Mouse (Mus musculus): Measurements from ENCODE around the gene Tpra1. TPM values are rescaled to one million over a fixed set of nuclear protein-coding genes. Genes with fewer than 3 reads are reported as not detected.

The Tpra1 gene
- total RNA-seq, 1 experiment from 2014 or later, result 27.5 TPM

- ATAC-seq (replicated peaks in 1 of 2; ENCODE audit: insufficient read depth in 1 of 2, low FRiP score in 2 of 2, low TSS enrichment in 1 of 2, low read depth in 1 of 2, poor library complexity in 2 of 2, severe bottlenecking in 2 of 2), result no peak; a peak in 1 of 4 replicates
These were observed 17.4 kb upstream of the Tpra1 start for GRCm38 (mm10) chr6:88884690-88885089.

GRCm38 (mm10) chr6:88885644-88886416 lies 16.2 kb upstream of the Tpra1 start:
- no peak for ATAC-seq (replicated peaks in 1 of 2; ENCODE audit: insufficient read depth in 1 of 2, low FRiP score in 2 of 2, low TSS enrichment in 1 of 2, low read depth in 1 of 2, poor library complexity in 2 of 2, severe bottlenecking in 2 of 2)

- no peak for ATAC-seq (replicated peaks in 1 of 2; ENCODE audit: insufficient read depth in 1 of 2, low FRiP score in 2 of 2, low TSS enrichment in 1 of 2, low read depth in 1 of 2, poor library complexity in 2 of 2, severe bottlenecking in 2 of 2)
These were observed 15.6 kb upstream of the Tpra1 start for GRCm38 (mm10) chr6:88886417-88886967.

GRCm38 (mm10) chr6:88889410-88890042 lies 12.5 kb upstream of the Tpra1 start:
- ATAC-seq (replicated peaks in 1 of 2; ENCODE audit: insufficient read depth in 1 of 2, low FRiP score in 2 of 2, low TSS enrichment in 1 of 2, low read depth in 1 of 2, poor library complexity in 2 of 2, severe bottlenecking in 2 of 2), result no peak

GRCm38 (mm10) chr6:88890832-88891231 lies 11.2 kb upstream of the Tpra1 start:
- ATAC-seq (replicated peaks in 1 of 2; ENCODE audit: insufficient read depth in 1 of 2, low FRiP score in 2 of 2, low TSS enrichment in 1 of 2, low read depth in 1 of 2, poor library complexity in 2 of 2, severe bottlenecking in 2 of 2), result no peak

- no peak for ATAC-seq (replicated peaks in 1 of 2; ENCODE audit: insufficient read depth in 1 of 2, low FRiP score in 2 of 2, low TSS enrichment in 1 of 2, low read depth in 1 of 2, poor library complexity in 2 of 2, severe bottlenecking in 2 of 2)
These were observed 8.5 kb upstream of the Tpra1 start for GRCm38 (mm10) chr6:88893559-88893958.

GRCm38 (mm10) chr6:88895943-88896342 lies 6.1 kb upstream of the Tpra1 start:
- no peak for ATAC-seq (replicated peaks in 1 of 2; ENCODE audit: insufficient read depth in 1 of 2, low FRiP score in 2 of 2, low TSS enrichment in 1 of 2, low read depth in 1 of 2, poor library complexity in 2 of 2, severe bottlenecking in 2 of 2)

- ATAC-seq (replicated peaks in 1 of 2; ENCODE audit: insufficient read depth in 1 of 2, low FRiP score in 2 of 2, low TSS enrichment in 1 of 2, low read depth in 1 of 2, poor library complexity in 2 of 2, severe bottlenecking in 2 of 2), result no peak
These were observed 4.8 kb upstream of the Tpra1 start for GRCm38 (mm10) chr6:88897246-88897645.

GRCm38 (mm10) chr6:88898534-88899048 lies 3.5 kb upstream of the Tpra1 start, which contains the start of gene Mcm2:
Gene Mcm2, minus strand, starts transcription at chr6:88898780.
- peak; percentile 68 to 74 for ATAC-seq (replicated peaks in 1 of 2; ENCODE audit: insufficient read depth in 1 of 2, low FRiP score in 2 of 2, low TSS enrichment in 1 of 2, low read depth in 1 of 2, poor library complexity in 2 of 2, severe bottlenecking in 2 of 2)

- no peak for ATAC-seq (replicated peaks in 1 of 2; ENCODE audit: insufficient read depth in 1 of 2, low FRiP score in 2 of 2, low TSS enrichment in 1 of 2, low read depth in 1 of 2, poor library complexity in 2 of 2, severe bottlenecking in 2 of 2)
These were observed 3.0 kb upstream of the Tpra1 start for GRCm38 (mm10) chr6:88899086-88899485.

- ATAC-seq (replicated peaks in 1 of 2; ENCODE audit: insufficient read depth in 1 of 2, low FRiP score in 2 of 2, low TSS enrichment in 1 of 2, low read depth in 1 of 2, poor library complexity in 2 of 2, severe bottlenecking in 2 of 2), result no peak
These were observed 2.4 kb upstream of the Tpra1 start for GRCm38 (mm10) chr6:88899628-88900027.

GRCm38 (mm10) chr6:88901471-88901870 lies 580 bp upstream of the Tpra1 start:
- no peak for ATAC-seq (replicated peaks in 1 of 2; ENCODE audit: insufficient read depth in 1 of 2, low FRiP score in 2 of 2, low TSS enrichment in 1 of 2, low read depth in 1 of 2, poor library complexity in 2 of 2, severe bottlenecking in 2 of 2)

GRCm38 (mm10) chr6:88903708-88904107 lies 1.7 kb downstream of the Tpra1 start:
- ATAC-seq (replicated peaks in 1 of 2; ENCODE audit: insufficient read depth in 1 of 2, low FRiP score in 2 of 2, low TSS enrichment in 1 of 2, low read depth in 1 of 2, poor library complexity in 2 of 2, severe bottlenecking in 2 of 2), result no peak

- no peak for ATAC-seq (replicated peaks in 1 of 2; ENCODE audit: insufficient read depth in 1 of 2, low FRiP score in 2 of 2, low TSS enrichment in 1 of 2, low read depth in 1 of 2, poor library complexity in 2 of 2, severe bottlenecking in 2 of 2)
These were observed 2.5 kb downstream of the Tpra1 start for GRCm38 (mm10) chr6:88904456-88904974.

- ATAC-seq (replicated peaks in 1 of 2; ENCODE audit: insufficient read depth in 1 of 2, low FRiP score in 2 of 2, low TSS enrichment in 1 of 2, low read depth in 1 of 2, poor library complexity in 2 of 2, severe bottlenecking in 2 of 2), result no peak
These were observed 3.0 kb downstream of the Tpra1 start for GRCm38 (mm10) chr6:88905042-88905441.

GRCm38 (mm10) chr6:88906369-88907108 lies 4.5 kb downstream of the Tpra1 start:
- peak; percentile 42 to 51; a peak in 3 of 4 replicates for ATAC-seq (replicated peaks in 1 of 2; ENCODE audit: insufficient read depth in 1 of 2, low FRiP score in 2 of 2, low TSS enrichment in 1 of 2, low read depth in 1 of 2, poor library complexity in 2 of 2, severe bottlenecking in 2 of 2)

GRCm38 (mm10) chr6:88909151-88909550 lies 7.1 kb downstream of the Tpra1 start:
- ATAC-seq (replicated peaks in 1 of 2; ENCODE audit: insufficient read depth in 1 of 2, low FRiP score in 2 of 2, low TSS enrichment in 1 of 2, low read depth in 1 of 2, poor library complexity in 2 of 2, severe bottlenecking in 2 of 2), result no peak

All from hematopoietic stem cell, adult 5-6 weeks (primary cell).